Mouse (Mus musculus) G1E (cell line): Measurements from ENCODE around the gene Strn4.

ENCODE experiments used
- CTCF ChIP-seq: IDR thresholded peaks from 2 replicates; pipeline ENCODE4 v1.5.1; 2012; ENCODE audit warnings: low read depth, low read length, inconsistent platforms, mixed read lengths
- GATA1 ChIP-seq: IDR thresholded peaks from 2 replicates; pipeline ENCODE4 v1.6.1; 2012; ENCODE audit warnings: borderline replicate concordance, low read length, inconsistent platforms, mixed read lengths
- GATA2 ChIP-seq: IDR thresholded peaks from 2 replicates; pipeline ENCODE4 v1.6.1; 2012; ENCODE audit warnings: low read depth, low read length, inconsistent platforms, borderline replicate concordance
- POLR2AphosphoS5 ChIP-seq: IDR thresholded peaks from 2 replicates; pipeline ENCODE4 v1.6.1; 2012; ENCODE audit warnings: low read depth, low read length, inconsistent platforms; ENCODE audit not compliant: insufficient replicate concordance

DNA sequence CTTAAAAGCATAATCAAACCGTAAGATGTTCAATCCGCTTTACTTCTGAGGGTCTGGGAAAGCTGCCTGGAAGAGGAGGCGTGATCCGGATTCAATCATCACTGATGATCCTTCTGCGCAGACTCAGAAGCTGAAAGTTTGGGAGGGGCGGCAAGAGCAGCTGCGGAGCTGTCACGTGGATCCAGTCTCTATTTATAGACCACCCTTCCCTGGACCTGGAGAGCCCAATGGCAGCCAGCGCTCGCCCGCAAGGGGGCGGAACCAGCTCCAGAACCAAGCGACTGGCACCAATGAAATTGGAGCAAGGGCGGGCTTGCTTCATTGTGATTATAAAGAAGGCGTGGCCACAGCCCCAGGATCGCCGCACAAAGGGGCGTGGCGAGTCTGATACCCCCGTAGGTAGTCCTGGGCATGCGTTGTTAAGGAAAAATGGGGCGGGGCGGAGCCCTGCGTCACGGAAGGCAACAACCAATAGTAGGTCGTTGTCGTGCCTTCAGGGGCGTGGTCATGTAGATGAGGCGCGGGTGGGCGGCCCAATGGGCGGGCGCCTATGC lies 59.1 kb downstream of the Strn4 start:
- no peak for TF ChIP-seq GATA2
- TF ChIP-seq CTCF = no peak
- TF ChIP-seq GATA1 = no peak
- TF ChIP-seq POLR2AphosphoS5 = no peak
